Mouse (Mus musculus): ENCODE results near the gene Dnaic1. TPM values are rescaled to one million over a fixed set of nuclear protein-coding genes. Genes with fewer than 3 reads are reported as not detected.

Gene Dnaic1
- polyA plus RNA-seq, 1 experiment, result 0.96 TPM

DNA sequence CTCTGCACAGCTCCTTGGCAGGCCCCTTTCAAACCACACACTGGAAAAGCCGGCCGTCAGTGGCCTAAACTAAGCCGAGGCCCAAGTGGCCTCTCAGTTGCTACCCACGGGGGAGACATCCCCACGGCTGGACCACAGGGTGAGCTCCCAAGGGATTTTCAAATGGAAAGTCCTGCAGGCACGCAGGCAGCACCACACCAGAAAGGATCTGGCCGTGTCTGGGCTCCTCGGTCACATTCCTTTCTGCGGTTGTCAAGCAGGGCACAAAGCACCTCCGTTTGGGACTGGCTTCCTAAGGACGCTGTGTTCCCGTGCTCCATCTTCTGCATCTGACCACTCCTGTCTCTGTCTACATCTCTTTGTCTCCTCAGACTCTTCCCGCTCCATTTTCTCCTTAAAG lies 42.5 kb upstream of the Dnaic1 start:
- WGBS, result 86% methylated on average over 13 of the region's 13 CpGs
- Histone ChIP-seq H3K27me3 (ENCODE audit: control insufficient read depth, insufficient read depth, low read length) (no peaks in the 10 kb centered on the region), H3K27ac (ENCODE audit: control insufficient read depth, insufficient read depth, low read length) (no peak overlapping the region), H3K4me3 (ENCODE audit: control insufficient read depth, insufficient read depth, low read length) (no peak overlapping the region), H3K4me1 (replicated peaks; ENCODE audit: control insufficient read depth, insufficient read depth, low read length) (no peaks in the 10 kb centered on the region), H3K36me3 (ENCODE audit: control insufficient read depth, insufficient read depth, low read length) (no peaks in the 10 kb centered on the region)
- TF ChIP-seq POLR2A (IDR thresholded peaks at IDR 0.05; ENCODE audit: control insufficient read depth, extremely low read depth, insufficient read depth, low read length, poor library complexity) (no peak), CTCF (IDR thresholded peaks at IDR 0.05; ENCODE audit: borderline replicate concordance, control insufficient read depth, extremely low read depth, insufficient read depth, low read length, poor library complexity) (no peak)
- no peak for DNase-seq

DNA sequence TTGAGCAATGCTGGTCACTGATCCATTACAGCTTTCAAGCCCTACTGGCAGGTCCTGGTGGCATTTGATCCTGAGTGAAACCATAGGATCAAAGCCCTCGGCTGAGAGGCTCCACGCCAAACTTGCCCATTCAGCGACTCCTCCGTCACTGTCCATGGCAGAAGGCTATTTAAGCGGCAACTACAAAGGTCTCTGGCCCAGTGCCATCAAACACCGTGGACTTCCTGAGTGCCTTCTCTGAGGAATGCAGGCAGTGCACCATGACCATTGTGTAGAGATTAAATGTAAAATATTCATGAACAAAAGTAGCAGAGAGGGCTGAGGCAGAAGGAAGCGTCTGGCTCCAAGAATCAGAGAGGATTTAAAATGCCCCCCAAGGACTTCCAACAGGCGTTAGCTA lies 41.6 kb upstream of the Dnaic1 start:
- WGBS, result 84% methylated on average over 8 of the region's 8 CpGs
- H3K4me1 ChIP-seq (replicated peaks; ENCODE audit: control insufficient read depth, insufficient read depth, low read length), result no peaks in the 10 kb centered on the region
- no peak overlapping the region for H3K27ac ChIP-seq (ENCODE audit: control insufficient read depth, insufficient read depth, low read length)
- no peak overlapping the region for H3K4me3 ChIP-seq (ENCODE audit: control insufficient read depth, insufficient read depth, low read length)
- no peak for DNase-seq
- no peaks in the 10 kb centered on the region for H3K36me3 ChIP-seq (ENCODE audit: control insufficient read depth, insufficient read depth, low read length)
- H3K27me3 ChIP-seq (ENCODE audit: control insufficient read depth, insufficient read depth, low read length), result no peaks in the 10 kb centered on the region
- TF ChIP-seq CTCF (IDR thresholded peaks at IDR 0.05; ENCODE audit: borderline replicate concordance, control insufficient read depth, extremely low read depth, insufficient read depth, low read length, poor library complexity) (no peak), POLR2A (IDR thresholded peaks at IDR 0.05; ENCODE audit: control insufficient read depth, extremely low read depth, insufficient read depth, low read length, poor library complexity) (no peak)

DNA sequence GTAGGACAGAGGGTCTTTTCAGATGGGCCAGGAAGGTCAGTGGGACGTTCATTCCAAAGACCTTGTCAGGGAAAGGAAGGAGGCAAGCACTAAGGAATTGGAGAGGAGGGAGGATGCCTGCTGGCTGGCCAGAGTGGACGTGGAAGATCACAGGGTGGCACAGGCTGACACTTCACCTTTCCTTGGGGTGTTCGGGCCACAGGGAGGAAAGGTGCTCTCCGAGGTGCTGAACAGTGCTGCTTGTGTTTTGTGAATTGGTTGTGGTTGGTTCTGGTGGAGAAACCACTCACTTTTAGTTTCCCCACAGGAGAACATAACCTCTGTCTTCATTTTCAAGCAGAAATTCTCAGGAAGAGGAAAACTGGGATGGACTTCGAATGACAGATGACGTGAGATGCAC lies 37.2 kb upstream of the Dnaic1 start:
- H3K4me3 ChIP-seq (ENCODE audit: control insufficient read depth, insufficient read depth, low read length), result no peak overlapping the region
- H3K27ac ChIP-seq (ENCODE audit: control insufficient read depth, insufficient read depth, low read length), result no peak overlapping the region
- WGBS, result 39% methylated on average over 6 of the region's 6 CpGs
- no peaks in the 10 kb centered on the region for H3K36me3 ChIP-seq (ENCODE audit: control insufficient read depth, insufficient read depth, low read length)
- no peak for TF ChIP-seq POLR2A (IDR thresholded peaks at IDR 0.05; ENCODE audit: control insufficient read depth, extremely low read depth, insufficient read depth, low read length, poor library complexity)
- no peak for TF ChIP-seq CTCF (IDR thresholded peaks at IDR 0.05; ENCODE audit: borderline replicate concordance, control insufficient read depth, extremely low read depth, insufficient read depth, low read length, poor library complexity)
- H3K4me1 ChIP-seq (replicated peaks; ENCODE audit: control insufficient read depth, insufficient read depth, low read length), result no peaks in the 10 kb centered on the region
- no peaks in the 10 kb centered on the region for H3K27me3 ChIP-seq (ENCODE audit: control insufficient read depth, insufficient read depth, low read length)
- DNase-seq, result no peak

DNA sequence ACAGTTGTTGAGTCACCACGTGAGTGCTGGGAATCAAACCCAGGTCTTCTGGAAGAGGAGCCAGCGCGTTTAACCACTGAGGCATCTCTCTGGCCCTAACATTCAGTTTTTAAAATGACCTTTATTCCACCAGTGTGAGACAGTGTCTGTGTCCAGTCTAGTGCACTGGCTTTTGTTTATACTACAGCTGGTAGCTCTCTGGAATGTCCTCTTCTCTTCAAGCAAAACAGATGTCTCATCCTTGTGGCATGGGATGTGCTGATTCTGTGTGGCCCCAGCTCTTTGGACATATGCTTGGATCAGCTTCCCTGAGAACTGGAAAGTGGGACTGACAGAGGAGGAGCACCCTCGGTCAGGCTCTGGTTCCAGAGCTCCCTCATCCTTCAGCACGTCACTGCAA lies 34.7 kb upstream of the Dnaic1 start:
- no peak for TF ChIP-seq CTCF (IDR thresholded peaks at IDR 0.05; ENCODE audit: borderline replicate concordance, control insufficient read depth, extremely low read depth, insufficient read depth, low read length, poor library complexity)
- no peak for TF ChIP-seq POLR2A (IDR thresholded peaks at IDR 0.05; ENCODE audit: control insufficient read depth, extremely low read depth, insufficient read depth, low read length, poor library complexity)
- Histone ChIP-seq H3K36me3 (ENCODE audit: control insufficient read depth, insufficient read depth, low read length) (no peaks in the 10 kb centered on the region), H3K4me1 (replicated peaks; ENCODE audit: control insufficient read depth, insufficient read depth, low read length) (no peaks in the 10 kb centered on the region), H3K27me3 (ENCODE audit: control insufficient read depth, insufficient read depth, low read length) (no peaks in the 10 kb centered on the region), H3K4me3 (ENCODE audit: control insufficient read depth, insufficient read depth, low read length) (no peak overlapping the region), H3K27ac (ENCODE audit: control insufficient read depth, insufficient read depth, low read length) (no peak overlapping the region)
- 92% methylated on average over 5 of the region's 5 CpGs for WGBS
- DNase-seq, result no peak

DNA sequence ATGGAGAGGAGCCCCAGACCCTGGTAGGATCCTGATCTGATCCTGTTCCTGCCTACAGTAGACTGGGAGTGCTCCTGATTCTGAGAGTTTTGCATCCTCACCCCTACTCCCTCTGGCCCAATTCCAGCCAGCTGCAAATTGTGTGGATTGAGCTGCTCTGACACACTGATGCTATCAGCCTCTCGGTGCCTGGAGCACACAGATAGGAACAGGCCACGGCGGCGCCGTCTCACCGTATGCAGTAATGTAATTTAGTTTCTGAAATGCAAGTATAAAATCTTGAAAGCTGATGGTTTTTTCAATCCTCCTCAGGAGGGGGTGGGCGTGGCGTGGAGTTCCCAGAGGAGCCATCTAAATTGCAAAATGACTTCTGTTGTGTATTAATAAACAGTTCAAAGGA lies 27.4 kb upstream of the Dnaic1 start:
- 90% methylated on average over 8 of the region's 8 CpGs for WGBS
- no peak for TF ChIP-seq POLR2A (IDR thresholded peaks at IDR 0.05; ENCODE audit: control insufficient read depth, extremely low read depth, insufficient read depth, low read length, poor library complexity)
- no peak for TF ChIP-seq CTCF (IDR thresholded peaks at IDR 0.05; ENCODE audit: borderline replicate concordance, control insufficient read depth, extremely low read depth, insufficient read depth, low read length, poor library complexity)
- Histone ChIP-seq H3K27ac (ENCODE audit: control insufficient read depth, insufficient read depth, low read length) (no peak overlapping the region), H3K4me3 (ENCODE audit: control insufficient read depth, insufficient read depth, low read length) (no peak overlapping the region), H3K36me3 (ENCODE audit: control insufficient read depth, insufficient read depth, low read length) (no peaks in the 10 kb centered on the region), H3K4me1 (replicated peaks; ENCODE audit: control insufficient read depth, insufficient read depth, low read length) (no peaks in the 10 kb centered on the region), H3K27me3 (ENCODE audit: control insufficient read depth, insufficient read depth, low read length) (no peaks in the 10 kb centered on the region)
- DNase-seq, result no peak

DNA sequence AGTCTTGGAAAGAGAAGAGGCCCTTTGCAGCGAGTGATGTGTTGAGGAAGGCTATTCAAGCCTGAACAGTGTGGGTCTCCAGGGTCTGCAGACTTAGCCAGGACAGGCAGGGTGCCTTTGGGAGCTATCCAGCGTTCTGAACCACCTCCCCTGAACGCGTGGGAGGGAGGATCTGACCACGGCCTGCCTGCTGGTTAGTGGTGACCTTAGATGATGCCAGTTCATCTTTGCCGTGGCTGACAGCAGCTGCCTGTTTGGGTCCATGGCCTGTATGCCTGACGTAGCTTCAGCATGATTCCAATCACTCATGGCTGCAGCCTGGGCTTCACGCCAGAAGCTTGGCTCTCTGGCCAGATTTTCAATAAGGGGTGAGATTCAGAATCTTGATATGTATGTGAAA lies 23.6 kb upstream of the Dnaic1 start:
- 37% methylated on average over 8 of the region's 8 CpGs for WGBS
- TF ChIP-seq CTCF (IDR thresholded peaks at IDR 0.05; ENCODE audit: borderline replicate concordance, control insufficient read depth, extremely low read depth, insufficient read depth, low read length, poor library complexity) (no peak), POLR2A (IDR thresholded peaks at IDR 0.05; ENCODE audit: control insufficient read depth, extremely low read depth, insufficient read depth, low read length, poor library complexity) (no peak)
- Histone ChIP-seq H3K4me3 (ENCODE audit: control insufficient read depth, insufficient read depth, low read length) (no peak overlapping the region), H3K36me3 (ENCODE audit: control insufficient read depth, insufficient read depth, low read length) (no peaks in the 10 kb centered on the region), H3K4me1 (replicated peaks; ENCODE audit: control insufficient read depth, insufficient read depth, low read length) (no peaks in the 10 kb centered on the region), H3K27me3 (ENCODE audit: control insufficient read depth, insufficient read depth, low read length) (no peaks in the 10 kb centered on the region), H3K27ac (ENCODE audit: control insufficient read depth, insufficient read depth, low read length) (no peak overlapping the region)
- DNase-seq, result no peak

DNA sequence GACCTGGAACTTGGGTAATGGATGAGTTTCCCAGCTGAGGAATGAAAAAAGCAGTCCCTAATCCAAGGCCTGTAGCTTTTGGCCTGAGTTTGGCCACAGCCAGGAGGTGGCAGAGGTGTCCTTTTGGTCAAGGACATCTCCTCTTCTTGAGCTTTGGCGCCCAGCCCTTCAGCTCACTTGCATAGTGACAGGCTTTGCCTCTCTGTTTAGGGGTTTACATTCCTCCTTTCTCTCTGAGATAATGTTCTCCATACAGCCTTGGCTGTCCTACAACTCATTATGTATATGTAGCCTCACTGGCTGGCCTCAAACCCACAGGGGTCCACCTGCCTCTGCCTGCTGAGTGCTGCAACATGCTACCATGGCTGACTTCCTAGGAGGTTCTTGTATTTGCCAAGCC lies 22.5 kb upstream of the Dnaic1 start:
- Histone ChIP-seq H3K27ac (ENCODE audit: control insufficient read depth, insufficient read depth, low read length) (no peak overlapping the region), H3K27me3 (ENCODE audit: control insufficient read depth, insufficient read depth, low read length) (no peaks in the 10 kb centered on the region), H3K4me3 (ENCODE audit: control insufficient read depth, insufficient read depth, low read length) (no peak overlapping the region), H3K36me3 (ENCODE audit: control insufficient read depth, insufficient read depth, low read length) (no peaks in the 10 kb centered on the region), H3K4me1 (replicated peaks; ENCODE audit: control insufficient read depth, insufficient read depth, low read length) (no peaks in the 10 kb centered on the region)
- DNase-seq, result no peak
- 95% methylated on average over 1 of the region's 1 CpGs for WGBS
- TF ChIP-seq POLR2A (IDR thresholded peaks at IDR 0.05; ENCODE audit: control insufficient read depth, extremely low read depth, insufficient read depth, low read length, poor library complexity) (no peak), CTCF (IDR thresholded peaks at IDR 0.05; ENCODE audit: borderline replicate concordance, control insufficient read depth, extremely low read depth, insufficient read depth, low read length, poor library complexity) (no peak)

All from thymus, adult 2 months (tissue).